Mouse (Mus musculus): Measurements from ENCODE around the gene Itpk1.

DNA sequence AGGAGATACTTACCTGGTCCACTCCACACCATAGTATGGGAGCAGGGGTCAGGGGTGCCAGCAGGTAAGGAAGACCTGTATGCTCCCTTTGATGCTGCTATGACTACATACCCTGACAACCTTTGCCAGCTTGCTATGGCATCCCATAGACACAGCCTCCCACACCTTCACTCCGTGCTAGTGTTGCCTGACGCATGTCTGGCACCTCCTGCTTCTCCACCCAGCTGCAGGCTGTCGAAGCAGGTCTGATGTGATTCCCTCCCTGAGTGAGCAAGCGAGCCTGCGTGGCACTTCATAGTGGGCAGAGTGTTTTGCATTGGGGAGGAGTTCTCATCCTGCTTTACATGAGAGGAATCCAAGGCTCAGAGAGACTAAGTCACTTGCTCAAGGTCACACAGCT is 147.4 kb downstream of the Itpk1 start:
- TF ChIP-seq POLR2A (IDR thresholded peaks at IDR 0.05; ENCODE audit: low read depth, low read length), result no peak
- TF ChIP-seq CTCF (IDR thresholded peaks at IDR 0.05; ENCODE audit: extremely low read depth, insufficient read length, insufficient replicate concordance, low read depth, low read length), result no peak

All from small intestine, adult 2 months (tissue).